Comparison of ENCODE assay signal across 33 mouse cellular contexts in genomic region chr5:114434359-114434758, GRCm38 (mm10).
"Had no signal": no experiment of that assay in that cellular context is flagged by ENCODE, and none has a peak within 500 bp of the region (broad histone marks: within the 10 kb centered on the region; RNA-seq: fewer than 3 reads in every experiment).

No protein-coding gene starts in this region.

- H3K27ac ChIP-seq: heart, embryonic 10.5 days; heart, embryonic 13.5 days; heart, embryonic 15.5 days; hindbrain, embryonic 10.5 days; hindbrain, embryonic 12.5 days; hindbrain, embryonic 13.5 days; hindbrain, embryonic 14.5 days; hindbrain, embryonic 15.5 days; hindbrain, postnatal 0 days; intestine, embryonic 15.5 days; kidney, embryonic 15.5 days; kidney, postnatal 0 days; layer of hippocampus, adult 2 months; left cerebral cortex, adult 2 months had no signal

- H3K27me3 ChIP-seq: heart, embryonic 12.5 days; heart, embryonic 13.5 days; heart, embryonic 15.5 days; hindbrain, embryonic 12.5 days; hindbrain, embryonic 13.5 days; hindbrain, embryonic 15.5 days; intestine, embryonic 15.5 days; kidney, embryonic 15.5 days had no signal

- H3K9me3 ChIP-seq: heart, embryonic 10.5 days; heart, embryonic 12.5 days; heart, embryonic 13.5 days; heart, embryonic 15.5 days; hindbrain, embryonic 10.5 days; hindbrain, embryonic 12.5 days; hindbrain, embryonic 13.5 days; hindbrain, embryonic 15.5 days; intestine, embryonic 15.5 days; kidney, embryonic 15.5 days had no signal

- ATAC-seq: hindbrain, embryonic 16.5 days; hindbrain, postnatal 0 days; inflammation-experienced regulatory T-cells, adult 6 months; intestine, embryonic 15.5 days; intestine, embryonic 16.5 days; intestine, postnatal 0 days had no signal

- DNase-seq: heart, postnatal 10 days; heart, postnatal 36 days; kidney, adult 11 months; kidney, adult 18-20 months; kidney, adult 2 months; kidney, adult 8-10 months; kidney, adult 9 months; kidney, postnatal 10 days; kidney, postnatal 14 days; kidney, postnatal 25 days; kidney, postnatal 36 days; kidney, postnatal 4 days; layer of hippocampus, adult 9-11 months; layer of hippocampus, postnatal 36 days had no signal

- H3K9ac ChIP-seq: heart, embryonic 12.5 days; heart, embryonic 13.5 days; heart, embryonic 15.5 days; hindbrain, embryonic 12.5 days; hindbrain, embryonic 13.5 days; hindbrain, embryonic 14.5 days; hindbrain, embryonic 15.5 days; intestine, embryonic 15.5 days; kidney, embryonic 15.5 days had no signal

- H3K4me2 ChIP-seq: heart, embryonic 12.5 days; heart, embryonic 13.5 days; heart, embryonic 15.5 days; hindbrain, embryonic 12.5 days; hindbrain, embryonic 13.5 days; hindbrain, embryonic 14.5 days; hindbrain, embryonic 15.5 days; intestine, embryonic 15.5 days; kidney, embryonic 15.5 days had no signal

- H3K4me3 ChIP-seq: heart, embryonic 10.5 days; heart, embryonic 12.5 days; heart, embryonic 13.5 days; heart, embryonic 15.5 days; hindbrain, embryonic 10.5 days; hindbrain, embryonic 12.5 days; hindbrain, embryonic 13.5 days; hindbrain, embryonic 15.5 days; intestine, embryonic 15.5 days; kidney, embryonic 15.5 days; layer of hippocampus, adult 2 months; left cerebral cortex, adult 2 months had no signal

- H3K36me3 ChIP-seq: hindbrain, embryonic 15.5 days had no signal

- H3K4me1 ChIP-seq: heart, embryonic 10.5 days; heart, embryonic 12.5 days; heart, embryonic 13.5 days; heart, embryonic 15.5 days; hindbrain, embryonic 12.5 days; intestine, embryonic 15.5 days had no signal
